Mouse (Mus musculus) ES-Bruce4 (cell line): ENCODE data around the gene Mthfr. TPM values are rescaled to one million over a fixed set of nuclear protein-coding genes. Genes with fewer than 3 reads are reported as not detected.

Source experiments
- H3K27ac ChIP-seq: 2 replicates; pipeline ENCODE4 v1.5.1; 2012; ENCODE audit warnings: low read length, inconsistent platforms; ENCODE audit not compliant: insufficient read depth
- H3K27me3 ChIP-seq: 2 replicates; pipeline ENCODE4 v1.6.1; 2012; ENCODE audit warnings: mild to moderate bottlenecking, low read length, inconsistent platforms; ENCODE audit not compliant: control insufficient read depth, poor library complexity, insufficient read depth, severe bottlenecking
- H3K36me3 ChIP-seq: 2 replicates; pipeline ENCODE4 v1.6.1; 2012; ENCODE audit warnings: inconsistent platforms, mild to moderate bottlenecking, low read length, moderate library complexity; ENCODE audit not compliant: control insufficient read depth, poor library complexity, insufficient read depth, severe bottlenecking
- H3K4me1 ChIP-seq: one replicate; pipeline ENCODE4 v1.8.1; 2011; ENCODE audit warnings: low read length; ENCODE audit not compliant: control insufficient read depth, insufficient read depth
- H3K4me3 ChIP-seq: 2 replicates; pipeline ENCODE4 v1.5.1; 2011; ENCODE audit warnings: low read depth, mild to moderate bottlenecking, low read length
- H3K9ac ChIP-seq: 2 replicates; pipeline ENCODE4 v1.6.1; 2012; ENCODE audit warnings: low read depth, mild to moderate bottlenecking, inconsistent platforms; ENCODE audit not compliant: poor library complexity, severe bottlenecking
- H3K9me3 ChIP-seq: replicated peaks from 2 replicates; pipeline ENCODE4 v1.6.1; 2012; ENCODE audit warnings: mild to moderate bottlenecking, low read length, inconsistent platforms; ENCODE audit not compliant: control insufficient read depth, poor library complexity, insufficient read depth, severe bottlenecking
- CTCF ChIP-seq: IDR thresholded peaks from one replicate; pipeline ENCODE4 v1.8.1; 2011; ENCODE audit warnings: low read depth, low read length
- EP300 ChIP-seq: IDR thresholded peaks from 2 replicates; pipeline ENCODE4 v1.6.1; 2011; ENCODE audit warnings: low read depth, low read length; ENCODE audit not compliant: insufficient read depth
- POLR2A ChIP-seq: IDR thresholded peaks from one replicate; pipeline ENCODE4 v1.8.1; 2011; ENCODE audit warnings: low read length; ENCODE audit not compliant: insufficient read depth
- polyA plus RNA-seq: library from polyadenylated mRNA; stranded (reverse); fragments of >200 nt; gene quantifications from 2 replicates; pipeline ENCODE4 v1.2.4, GENCODE M21; 2011; ENCODE audit warnings: low read depth; ENCODE audit not compliant: missing spikeins, insufficient read depth, insufficient read length

Mthfr gene
- polyA plus RNA-seq, 1 experiment, result 13.7 TPM

GRCm38 (mm10) chr4:148061086-148061480 is 22.2 kb downstream of the Mthfr start:
- no peaks in the 10 kb centered on the region for H3K36me3 ChIP-seq
- H3K9me3 ChIP-seq, result no peaks in the 10 kb centered on the region
- no peak overlapping the region for H3K4me3 ChIP-seq
- no peak overlapping the region for H3K9ac ChIP-seq
- no peak overlapping the region for H3K27ac ChIP-seq
- peaks cover 8% of the 10 kb centered on the region for H3K4me1 ChIP-seq
- no peak for TF ChIP-seq EP300
- no peak for TF ChIP-seq POLR2A
- no peak for TF ChIP-seq CTCF
- no peaks in the 10 kb centered on the region for H3K27me3 ChIP-seq

GRCm38 (mm10) chr4:148065702-148066400 is 27.0 kb downstream of the Mthfr start:
- no peaks in the 10 kb centered on the region for H3K9me3 ChIP-seq
- H3K4me3 ChIP-seq, result no peak overlapping the region
- no peak overlapping the region for H3K27ac ChIP-seq
- no peaks in the 10 kb centered on the region for H3K27me3 ChIP-seq
- peaks cover 13% of the 10 kb centered on the region for H3K4me1 ChIP-seq
- H3K9ac ChIP-seq, result no peak overlapping the region
- H3K36me3 ChIP-seq, result no peaks in the 10 kb centered on the region
- no peak for TF ChIP-seq POLR2A

DNA sequence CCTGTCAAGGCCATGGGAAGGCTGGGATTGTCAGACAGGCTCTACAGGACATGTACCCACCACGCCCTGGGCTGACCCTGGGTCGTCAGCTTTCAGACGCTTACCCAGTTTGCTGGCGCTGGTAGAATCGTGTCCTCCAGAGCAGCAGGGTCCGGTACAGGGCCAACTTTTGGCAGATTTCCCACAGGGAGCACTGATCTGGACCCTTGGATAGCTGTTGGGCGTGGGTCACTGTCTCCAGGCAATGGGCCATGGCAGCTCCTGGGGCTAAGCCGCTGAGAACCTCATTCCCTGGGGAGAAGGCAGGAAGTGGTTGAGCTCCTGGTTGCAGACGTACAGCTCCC is 27.5 kb downstream of the Mthfr start:
- no peak overlapping the region for H3K4me3 ChIP-seq
- H3K9me3 ChIP-seq, result no peaks in the 10 kb centered on the region
- no peaks in the 10 kb centered on the region for H3K27me3 ChIP-seq
- no peak overlapping the region for H3K9ac ChIP-seq
- H3K4me1 ChIP-seq, result peaks cover 13% of the 10 kb centered on the region
- TF ChIP-seq EP300 (no peak), CTCF (no peak), POLR2A (no peak)
- H3K36me3 ChIP-seq, result no peaks in the 10 kb centered on the region
- H3K27ac ChIP-seq, result no peak overlapping the region

DNA sequence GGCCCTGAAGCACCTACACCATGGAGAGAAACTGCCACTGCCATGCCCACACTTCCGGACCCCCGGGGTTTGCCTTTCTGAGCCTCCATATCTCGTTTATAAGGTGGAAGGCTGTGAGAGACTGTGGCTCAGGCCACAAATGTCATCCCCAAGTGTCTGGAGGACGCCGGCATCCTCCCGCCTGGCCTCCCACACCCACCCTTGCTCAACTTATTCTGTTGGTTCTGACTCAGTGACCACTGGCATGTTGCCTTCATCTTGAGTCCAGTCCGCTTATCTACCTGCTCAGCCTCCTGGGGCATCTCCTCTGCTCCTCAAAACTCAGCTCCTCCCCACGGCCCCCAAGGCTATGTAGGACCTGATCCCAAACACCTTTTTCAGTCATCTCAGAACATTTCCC is 28.5 kb downstream of the Mthfr start:
- Histone ChIP-seq H3K36me3 (no peaks in the 10 kb centered on the region), H3K9me3 (no peaks in the 10 kb centered on the region), H3K9ac (no peak overlapping the region), H3K4me1 (peaks cover 13% of the 10 kb centered on the region), H3K27me3 (no peaks in the 10 kb centered on the region), H3K4me3 (no peak overlapping the region), H3K27ac (no peak overlapping the region)
- TF ChIP-seq EP300, result no peak

DNA sequence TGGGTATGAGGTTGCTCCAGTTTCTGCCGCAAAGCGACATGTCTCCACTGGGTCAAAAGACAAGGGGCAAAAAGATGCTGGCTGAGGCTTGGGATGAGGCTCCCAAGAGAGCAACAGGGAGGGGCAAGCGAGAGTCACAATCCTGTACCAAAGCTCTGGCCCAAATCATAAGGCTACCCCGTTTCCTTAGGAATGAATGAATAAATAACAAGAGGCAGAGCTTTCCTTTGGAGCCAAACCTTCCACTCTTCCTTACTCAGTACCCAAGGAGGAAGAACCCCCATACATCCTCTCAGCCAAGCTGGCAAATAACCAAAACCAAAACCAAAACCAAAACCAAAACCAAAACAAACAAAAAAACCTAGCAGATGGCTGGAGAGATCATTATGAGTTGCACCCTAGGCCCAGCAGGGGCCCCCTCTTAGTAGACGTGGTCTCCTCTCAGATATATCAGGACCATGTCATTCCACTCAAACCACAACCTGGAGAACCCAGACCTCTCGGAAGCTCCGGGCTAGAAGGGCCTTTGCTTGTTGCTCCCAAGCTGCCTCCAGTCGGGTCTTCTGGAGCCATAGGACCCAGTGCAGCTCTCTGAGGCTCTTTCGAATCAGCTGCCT is 30.8 kb downstream of the Mthfr start:
- Histone ChIP-seq H3K27ac (no peak overlapping the region), H3K27me3 (no peaks in the 10 kb centered on the region), H3K4me1 (peaks cover 15% of the 10 kb centered on the region), H3K9me3 (no peaks in the 10 kb centered on the region), H3K9ac (no peak overlapping the region), H3K4me3 (no peak overlapping the region), H3K36me3 (no peaks in the 10 kb centered on the region)
- TF ChIP-seq EP300, result no peak
- no peak for TF ChIP-seq POLR2A
- no peak for TF ChIP-seq CTCF

- no peak overlapping the region for H3K9ac ChIP-seq
- H3K36me3 ChIP-seq, result no peaks in the 10 kb centered on the region
- peaks cover 3% of the 10 kb centered on the region for H3K4me1 ChIP-seq
- no peaks in the 10 kb centered on the region for H3K27me3 ChIP-seq
- H3K27ac ChIP-seq, result no peak overlapping the region
- no peak overlapping the region for H3K4me3 ChIP-seq
- H3K9me3 ChIP-seq, result no peaks in the 10 kb centered on the region
- TF ChIP-seq EP300, result no peak
- TF ChIP-seq CTCF, result no peak
Measured at GRCm38 (mm10) chr4:148071508-148071907, 32.6 kb downstream of the Mthfr start.
